25 mouse cellular contexts compared by ENCODE assay signal in the genomic region with DNA sequence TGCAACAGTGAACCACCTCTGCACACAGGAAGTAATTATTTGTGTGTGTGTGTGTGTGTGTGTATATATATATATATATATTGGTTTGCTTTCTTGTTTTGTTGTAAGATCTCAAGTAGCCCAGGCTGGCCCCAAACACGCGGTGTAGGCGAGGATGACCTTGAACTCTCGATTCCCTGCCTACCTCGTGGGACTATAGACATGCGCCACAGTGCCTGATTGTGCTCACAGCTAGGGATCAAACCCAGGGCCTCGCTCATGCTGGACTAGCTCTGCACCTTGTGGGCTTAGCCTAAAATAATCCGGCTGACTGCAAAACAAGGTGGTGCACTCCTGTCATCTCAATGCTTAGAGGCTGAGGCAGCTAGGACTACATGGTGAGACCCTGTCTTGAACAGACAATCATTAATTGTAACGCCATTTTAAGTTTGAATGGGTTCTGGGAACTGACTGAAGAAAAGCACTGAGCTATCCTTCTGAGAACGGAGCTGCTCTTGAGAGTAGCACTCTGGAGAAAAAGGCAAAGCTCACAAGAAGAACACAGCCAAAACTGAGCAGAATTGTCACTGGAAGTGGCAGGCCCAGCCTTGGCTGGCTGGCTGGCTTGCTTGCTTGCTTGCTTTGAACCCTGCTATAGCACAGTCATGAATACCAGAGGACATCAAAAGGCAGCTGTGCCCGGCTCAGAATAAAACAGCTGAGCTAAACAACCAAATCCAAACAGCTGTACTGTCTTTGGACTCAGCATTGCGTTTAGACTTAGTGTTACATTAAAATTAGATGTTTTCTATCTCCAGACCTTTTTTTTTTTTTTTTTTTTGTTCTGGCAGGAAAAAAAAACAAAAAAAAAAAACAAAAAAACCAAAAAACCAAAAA. TPM values are rescaled to one million over a fixed set of nuclear protein-coding genes. Genes with fewer than 3 reads are reported as not detected.
DNase-seq lines count a peak whose midpoint lies in the region; ATAC-seq and TF ChIP-seq lines count a peak whose summit lies in the region.
"Had no signal": no experiment of that assay in that cellular context is flagged by ENCODE, and none has a peak within 500 bp of the region (broad histone marks: within the 10 kb centered on the region; RNA-seq: fewer than 3 reads in every experiment).

No protein-coding gene starts in this region.

- H3K27ac ChIP-seq in forebrain, postnatal 0 days (ENCODE audit: low read depth, low read length): peak overlapping the region; percentile 15; the same call in 1 of the 2 replicates
- H3K27ac ChIP-seq in forebrain, embryonic 16.5 days (ENCODE audit: low read length): no peak overlapping the region
- no peak overlapping the region for H3K27ac ChIP-seq in limb, embryonic 15.5 days
- H3K27ac ChIP-seq in kidney, adult 2 months (ENCODE audit: insufficient read depth, low read depth, low read length): no peak overlapping the region
- H3K27ac ChIP-seq: embryonic facial prominence, embryonic 15.5 days; forebrain, embryonic 12.5 days; heart, adult 2 months; hindbrain, embryonic 14.5 days; limb, embryonic 12.5 days; liver, embryonic 12.5 days; midbrain, embryonic 13.5 days; neural tube, embryonic 15.5 days had no signal

- DNase-seq in forebrain, postnatal 0 days: no peak
- DNase-seq in lung, postnatal 10 days: peak; percentile 8
- no peak for DNase-seq in lung, adult 2 months
- peak; percentile 82 for DNase-seq in ES-CJ7 (ENCODE audit: low read depth, low spot score)
- no peak for DNase-seq in kidney, adult 2 months
- DNase-seq: adrenal gland, postnatal 14 days; cerebellum, adult 18-20 months; cerebellum, postnatal 10 days; heart, adult 2 months; kidney, postnatal 14 days; liver, postnatal 0 days; retina, postnatal 1 day; thymus, postnatal 4 days had no signal

- ATAC-seq in forebrain, postnatal 0 days: peak; percentile 34; the same call in 1 of the 2 replicates
- ATAC-seq in forebrain, embryonic 16.5 days: no peak; the same call in 1 of the 2 replicates
- 0 out of 2 replicates have a peak, but pooled peaks have one; percentile 48 for ATAC-seq in limb, embryonic 15.5 days (ENCODE audit: insufficient number of reproducible peaks, low FRiP score, low TSS enrichment, low read depth)
- ATAC-seq: intestine, postnatal 0 days; liver, embryonic 12.5 days; liver, postnatal 0 days; midbrain, embryonic 13.5 days had no signal

- TF ChIP-seq CTCF in forebrain, postnatal 0 days (IDR thresholded peaks at IDR 0.05; ENCODE audit: low read depth): no peak
- TF ChIP-seq CTCF in lung, adult 2 months (IDR thresholded peaks at IDR 0.05; ENCODE audit: insufficient read depth, low read length): no peak
- no peak for TF ChIP-seq CTCF in kidney, adult 2 months (conservative IDR thresholded peaks at IDR 0.05; ENCODE audit: insufficient read depth, insufficient read length, low read depth, low read length)

- no peak overlapping the region for H3K4me2 ChIP-seq in forebrain, postnatal 0 days (ENCODE audit: low read depth)
- H3K4me2 ChIP-seq in forebrain, embryonic 16.5 days (ENCODE audit: low read length): no peak overlapping the region
- no peak overlapping the region for H3K4me2 ChIP-seq in limb, embryonic 15.5 days
- H3K4me2 ChIP-seq: embryonic facial prominence, embryonic 15.5 days; forebrain, embryonic 12.5 days; heart, embryonic 12.5 days; hindbrain, embryonic 14.5 days; limb, embryonic 12.5 days; liver, embryonic 12.5 days; midbrain, embryonic 13.5 days; neural tube, embryonic 15.5 days had no signal

- H3K9me3 ChIP-seq in forebrain, postnatal 0 days (ENCODE audit: low read length): no peaks in the 10 kb centered on the region
- no peaks in the 10 kb centered on the region for H3K9me3 ChIP-seq in forebrain, embryonic 16.5 days (ENCODE audit: control insufficient read depth, low read length)
- no peaks in the 10 kb centered on the region for H3K9me3 ChIP-seq in limb, embryonic 15.5 days
- H3K9me3 ChIP-seq: embryonic facial prominence, embryonic 15.5 days; forebrain, embryonic 12.5 days; heart, embryonic 12.5 days; limb, embryonic 12.5 days; liver, embryonic 12.5 days; midbrain, embryonic 13.5 days; neural tube, embryonic 15.5 days had no signal

- H3K4me3 ChIP-seq in forebrain, postnatal 0 days (ENCODE audit: low read depth, low read length): no peak overlapping the region
- no peak overlapping the region for H3K4me3 ChIP-seq in forebrain, embryonic 16.5 days (replicated peaks; ENCODE audit: low read length)
- H3K4me3 ChIP-seq in lung, adult 2 months (replicated peaks; ENCODE audit: extremely low read depth, low read depth, low read length): no peak overlapping the region
- no peak overlapping the region for H3K4me3 ChIP-seq in limb, embryonic 15.5 days
- H3K4me3 ChIP-seq in kidney, adult 2 months (ENCODE audit: insufficient read depth, low read depth, low read length): no peak overlapping the region
- H3K4me3 ChIP-seq: embryonic facial prominence, embryonic 15.5 days; forebrain, embryonic 12.5 days; heart, adult 2 months; heart, embryonic 12.5 days; limb, embryonic 12.5 days; liver, embryonic 12.5 days; megakaryocyte, embryonic 14.5 days; midbrain, embryonic 13.5 days; neural tube, embryonic 15.5 days had no signal

- no peaks in the 10 kb centered on the region for H3K36me3 ChIP-seq in forebrain, postnatal 0 days (ENCODE audit: insufficient read depth)
- no peaks in the 10 kb centered on the region for H3K36me3 ChIP-seq in forebrain, embryonic 16.5 days (ENCODE audit: control insufficient read depth, insufficient read depth)
- H3K36me3 ChIP-seq in limb, embryonic 15.5 days: no peaks in the 10 kb centered on the region
- no peaks in the 10 kb centered on the region for H3K36me3 ChIP-seq in kidney, adult 2 months (ENCODE audit: control insufficient read depth, insufficient read depth, low read length)
- H3K36me3 ChIP-seq: embryonic facial prominence, embryonic 15.5 days; forebrain, embryonic 12.5 days; heart, embryonic 12.5 days; limb, embryonic 12.5 days; liver, embryonic 12.5 days; midbrain, embryonic 13.5 days; neural tube, embryonic 15.5 days had no signal

- H3K9ac ChIP-seq in forebrain, postnatal 0 days: no peak overlapping the region
- H3K9ac ChIP-seq in forebrain, embryonic 16.5 days (replicated peaks; ENCODE audit: low read depth, low read length): no peak overlapping the region
- no peak overlapping the region for H3K9ac ChIP-seq in limb, embryonic 15.5 days
- H3K9ac ChIP-seq: embryonic facial prominence, embryonic 15.5 days; forebrain, embryonic 12.5 days; heart, embryonic 12.5 days; hindbrain, embryonic 14.5 days; limb, embryonic 12.5 days; liver, embryonic 12.5 days; liver, postnatal 0 days; midbrain, embryonic 13.5 days; neural tube, embryonic 15.5 days had no signal

- no peaks in the 10 kb centered on the region for H3K4me1 ChIP-seq in forebrain, postnatal 0 days (ENCODE audit: insufficient read depth)
- no peaks in the 10 kb centered on the region for H3K4me1 ChIP-seq in forebrain, embryonic 16.5 days (replicated peaks; ENCODE audit: control insufficient read depth, insufficient read depth, low read length)
- no peaks in the 10 kb centered on the region for H3K4me1 ChIP-seq in lung, adult 2 months (ENCODE audit: control insufficient read depth, insufficient read depth, low read length)
- no peaks in the 10 kb centered on the region for H3K4me1 ChIP-seq in limb, embryonic 15.5 days
- peaks cover 4% of the 10 kb centered on the region; the same call in 1 of the 2 replicates for H3K4me1 ChIP-seq in kidney, adult 2 months (ENCODE audit: control insufficient read depth, insufficient read depth, low read length)
- H3K4me1 ChIP-seq: embryonic facial prominence, embryonic 15.5 days; forebrain, embryonic 12.5 days; heart, embryonic 12.5 days; liver, embryonic 12.5 days; midbrain, embryonic 13.5 days; neural tube, embryonic 15.5 days had no signal

- TF ChIP-seq POLR2A in lung, adult 2 months (IDR thresholded peaks at IDR 0.05; ENCODE audit: borderline replicate concordance, extremely low read depth, low read depth, low read length): no peak
- no peak for TF ChIP-seq POLR2A in kidney, adult 2 months (IDR thresholded peaks at IDR 0.05; ENCODE audit: low read depth, low read length)

- no peaks in the 10 kb centered on the region for H3K27me3 ChIP-seq in forebrain, postnatal 0 days (ENCODE audit: insufficient read depth, low read length)
- H3K27me3 ChIP-seq in forebrain, embryonic 16.5 days (replicated peaks; ENCODE audit: control insufficient read depth, insufficient read depth, low read length): no peaks in the 10 kb centered on the region
- H3K27me3 ChIP-seq in limb, embryonic 15.5 days: no peaks in the 10 kb centered on the region
- H3K27me3 ChIP-seq in kidney, adult 2 months (replicated peaks; ENCODE audit: control insufficient read depth, insufficient read depth, low read length): no peaks in the 10 kb centered on the region
- H3K27me3 ChIP-seq: embryonic facial prominence, embryonic 15.5 days; forebrain, embryonic 12.5 days; heart, embryonic 12.5 days; limb, embryonic 12.5 days; liver, embryonic 12.5 days; megakaryocyte, embryonic 14.5 days; midbrain, embryonic 13.5 days; neural tube, embryonic 15.5 days had no signal

- WGBS in forebrain, postnatal 0 days: 79% methylated on average over 12 of the region's 12 CpGs
- WGBS in forebrain, embryonic 16.5 days: 72% methylated on average over 12 of the region's 12 CpGs
- WGBS in lung, adult 2 months: 82% methylated on average over 12 of the region's 12 CpGs
- 78% methylated on average over 12 of the region's 12 CpGs for WGBS in limb, embryonic 15.5 days
- WGBS in kidney, adult 2 months: 88% methylated on average over 12 of the region's 12 CpGs

RNA-seq across cellular contexts. Expression of gene Klf5, which starts 27.3 kb away (rescaled TPM):
- 5.5 and 6.2 TPM in 2 replicates for total RNA-seq in forebrain, postnatal 0 days (2014; rRNA removed)
- 9.7 and 12.1 TPM in 2 replicates for polyA plus RNA-seq in forebrain, postnatal 0 days (2015; fragmentation: Nextera tagmentation; extraction: Ambion mirVana)
- polyA plus RNA-seq in forebrain, embryonic 16.5 days (2015; fragmentation: Nextera tagmentation; extraction: Ambion mirVana): 5.1 and 5.5 TPM in 2 replicates
- 39.9 and 43.1 TPM in 2 replicates for polyA plus RNA-seq in lung, adult 2 months (2012; rRNA removed)
- 59.1 and 60.8 TPM in 2 replicates for polyA plus RNA-seq in limb, embryonic 15.5 days (2015; fragmentation: Nextera tagmentation; extraction: Ambion mirVana)
- polyA plus RNA-seq in kidney, adult 2 months (2012; rRNA removed): 3.9 and 4.1 TPM in 2 replicates

Comparison
In these comparisons a context has a peak if more than half of its experiments do, and no peak if none do; other contexts are left out.
1. DNase-seq: peak in lung, postnatal 10 days (single experiment) and ES-CJ7 (single experiment); none in forebrain, postnatal 0 days (single experiment), lung, adult 2 months (single experiment) and kidney, adult 2 months (single experiment).